Mouse (Mus musculus) neural tube, embryonic 12.5 days (tissue): ENCODE measurements at regions not wholly inside any gene's neighbourhood (a gene's known extent, or its start where the extent isn't known, plus 50 kb on each side); places are given as distances from the start of the nearest gene placed in this dataset.
A peak's percentile ranks its signal among the peaks of the same experiment; 100 is the strongest.
"Not testable (repeated sequence)": the region's sequence is repeated elsewhere in the genome, so short reads cannot be mapped to it uniquely, and the experiment has no call there.

Experiments used
- ATAC-seq: fragments of 200-750 bp; cut with Nextera tagmentation; 2 replicates; pipeline ENCODE4 v1.8.0; 2017; ENCODE audit warnings: low read depth, mild to moderate bottlenecking, moderate TSS enrichment, moderate library complexity; ENCODE audit not compliant: low FRiP score
- H3K27ac ChIP-seq: fragments of 300-500 bp; sonication (generic); 2 replicates; pipeline ENCODE4 v1.5.1; 2016
- H3K27me3 ChIP-seq: fragments of 300-500 bp; sonication (generic); replicated peaks from 2 replicates; pipeline ENCODE4 v1.6.1; 2016; ENCODE audit warnings: mild to moderate bottlenecking
- H3K36me3 ChIP-seq: fragments of 300-500 bp; sonication (generic); 2 replicates; pipeline ENCODE4 v1.6.1; 2016; ENCODE audit warnings: mild to moderate bottlenecking
- H3K4me1 ChIP-seq: fragments of 300-500 bp; sonication (generic); 2 replicates; pipeline ENCODE4 v1.6.1; 2016
- H3K4me2 ChIP-seq: fragments of 300-500 bp; sonication (generic); replicated peaks from 2 replicates; pipeline ENCODE4 v1.6.1; 2016; ENCODE audit warnings: mild to moderate bottlenecking
- H3K4me3 ChIP-seq: fragments of 300-500 bp; sonication (generic); 2 replicates; pipeline ENCODE4 v1.5.1; 2016
- H3K9ac ChIP-seq: fragments of 300-500 bp; sonication (generic); 2 replicates; pipeline ENCODE4 v1.6.1; 2016; ENCODE audit warnings: mild to moderate bottlenecking
- H3K9me3 ChIP-seq: fragments of 300-500 bp; sonication (generic); 2 replicates; pipeline ENCODE4 v1.6.1; 2016; ENCODE audit warnings: mild to moderate bottlenecking
- WGBS: fragments of 180-500 bp; shearing (Covaris S2); methylation state at CpG from one replicate; pipeline ENCODE4 v1.1.7; 2016; 5-methylcytosine and 5-hydroxymethylcytosine counted together

GRCm38 (mm10) chr12:65325347-65325746 lies 100.0 kb downstream of the Wdr20rt start:
- Histone ChIP-seq H3K27me3 (no peaks in the 10 kb centered on the region), H3K9ac (no peak overlapping the region), H3K27ac (no peak overlapping the region), H3K9me3 (no peaks in the 10 kb centered on the region), H3K36me3 (no peaks in the 10 kb centered on the region), H3K4me2 (no peak overlapping the region), H3K4me3 (no peak overlapping the region), H3K4me1 (no peaks in the 10 kb centered on the region)
- no peak for ATAC-seq
- 70% methylated on average over 1 of the region's 1 CpGs for WGBS

- H3K9ac ChIP-seq = no peak overlapping the region
- no peak for ATAC-seq
- H3K27me3 ChIP-seq = no peaks in the 10 kb centered on the region
- no peak overlapping the region for H3K4me3 ChIP-seq
- no peak overlapping the region for H3K4me2 ChIP-seq
- no peaks in the 10 kb centered on the region for H3K36me3 ChIP-seq
- WGBS = 88% methylated on average over 5 of the region's 5 CpGs
- H3K9me3 ChIP-seq = no peaks in the 10 kb centered on the region
- no peak overlapping the region for H3K27ac ChIP-seq
- H3K4me1 ChIP-seq = no peaks in the 10 kb centered on the region
These were observed 103.2 kb downstream of the Wdr20rt start for GRCm38 (mm10) chr12:65328532-65328931.

- Histone ChIP-seq H3K4me1 (no peaks in the 10 kb centered on the region), H3K36me3 (no peaks in the 10 kb centered on the region), H3K9ac (no peak overlapping the region), H3K4me2 (no peak overlapping the region), H3K4me3 (no peak overlapping the region), H3K27ac (no peak overlapping the region), H3K9me3 (no peaks in the 10 kb centered on the region), H3K27me3 (no peaks in the 10 kb centered on the region)
- no peak for ATAC-seq
These were observed 104.4 kb downstream of the Wdr20rt start for GRCm38 (mm10) chr12:65329678-65330077.

GRCm38 (mm10) chr12:65340009-65340408 lies 114.7 kb downstream of the Wdr20rt start:
- Histone ChIP-seq H3K36me3 (no peaks in the 10 kb centered on the region), H3K9ac (no peak overlapping the region), H3K4me2 (no peak overlapping the region), H3K27ac (no peak overlapping the region), H3K9me3 (no peaks in the 10 kb centered on the region), H3K4me3 (no peak overlapping the region), H3K27me3 (no peaks in the 10 kb centered on the region), H3K4me1 (no peaks in the 10 kb centered on the region)
- WGBS = 73% methylated on average over 2 of the region's 2 CpGs
- ATAC-seq = no peak

- H3K9me3 ChIP-seq = no peaks in the 10 kb centered on the region
- WGBS = 37% methylated on average over 1 of the region's 1 CpGs
- H3K27me3 ChIP-seq = no peaks in the 10 kb centered on the region
- ATAC-seq = no peak
- no peaks in the 10 kb centered on the region for H3K36me3 ChIP-seq
- no peaks in the 10 kb centered on the region for H3K4me1 ChIP-seq
- no peak overlapping the region for H3K9ac ChIP-seq
- H3K27ac ChIP-seq = no peak overlapping the region
- H3K4me2 ChIP-seq = no peak overlapping the region
- no peak overlapping the region for H3K4me3 ChIP-seq
These were observed 121.9 kb downstream of the Wdr20rt start for GRCm38 (mm10) chr12:65347251-65347650.

GRCm38 (mm10) chr12:65349535-65349934 lies 124.2 kb downstream of the Wdr20rt start:
- Histone ChIP-seq H3K27ac (no peak overlapping the region), H3K9ac (no peak overlapping the region), H3K36me3 (no peaks in the 10 kb centered on the region), H3K4me2 (no peak overlapping the region), H3K4me3 (no peak overlapping the region), H3K9me3 (no peaks in the 10 kb centered on the region), H3K4me1 (no peaks in the 10 kb centered on the region), H3K27me3 (no peaks in the 10 kb centered on the region)
- WGBS = 79% methylated on average over 4 of the region's 4 CpGs
- ATAC-seq = no peak

GRCm38 (mm10) chr12:65364179-65364578 lies 138.9 kb downstream of the Wdr20rt start:
- WGBS = 65% methylated on average over 4 of the region's 4 CpGs
- Histone ChIP-seq H3K9ac (no peak overlapping the region), H3K4me3 (no peak overlapping the region), H3K4me1 (no peaks in the 10 kb centered on the region), H3K9me3 (no peaks in the 10 kb centered on the region), H3K36me3 (no peaks in the 10 kb centered on the region), H3K4me2 (no peak overlapping the region), H3K27ac (no peak overlapping the region), H3K27me3 (no peaks in the 10 kb centered on the region)
- no peak for ATAC-seq

- Histone ChIP-seq H3K4me2 (no peak overlapping the region), H3K27me3 (no peaks in the 10 kb centered on the region), H3K4me1 (no peaks in the 10 kb centered on the region), H3K9ac (no peak overlapping the region), H3K36me3 (no peaks in the 10 kb centered on the region), H3K4me3 (no peak overlapping the region), H3K27ac (no peak overlapping the region), H3K9me3 (no peaks in the 10 kb centered on the region)
- ATAC-seq = no peak
- 80% methylated on average over 4 of the region's 4 CpGs for WGBS
These were observed 142.0 kb downstream of the Wdr20rt start for GRCm38 (mm10) chr12:65367334-65367733.

- no peak overlapping the region for H3K9ac ChIP-seq
- H3K36me3 ChIP-seq = no peaks in the 10 kb centered on the region
- no peaks in the 10 kb centered on the region for H3K27me3 ChIP-seq
- WGBS = 86% methylated on average over 1 of the region's 1 CpGs
- no peak for ATAC-seq
- H3K4me3 ChIP-seq = no peak overlapping the region
- H3K4me2 ChIP-seq = no peak overlapping the region
- no peaks in the 10 kb centered on the region for H3K9me3 ChIP-seq
- no peak overlapping the region for H3K27ac ChIP-seq
- no peaks in the 10 kb centered on the region for H3K4me1 ChIP-seq
These were observed 142.6 kb downstream of the Wdr20rt start for GRCm38 (mm10) chr12:65367866-65368419.

GRCm38 (mm10) chr12:65371650-65372049 lies 146.3 kb downstream of the Wdr20rt start:
- H3K9ac ChIP-seq = no peak overlapping the region
- H3K4me1 ChIP-seq = no peaks in the 10 kb centered on the region
- no peaks in the 10 kb centered on the region for H3K9me3 ChIP-seq
- no peaks in the 10 kb centered on the region for H3K36me3 ChIP-seq
- no peak overlapping the region for H3K4me2 ChIP-seq
- H3K27me3 ChIP-seq = no peaks in the 10 kb centered on the region
- H3K4me3 ChIP-seq = no peak overlapping the region
- 89% methylated on average over 2 of the region's 2 CpGs for WGBS
- no peak for ATAC-seq
- H3K27ac ChIP-seq = no peak overlapping the region

GRCm38 (mm10) chr12:65379321-65379720 lies 154.0 kb downstream of the Wdr20rt start:
- no peaks in the 10 kb centered on the region for H3K9me3 ChIP-seq
- WGBS = 88% methylated on average over 1 of the region's 1 CpGs

GRCm38 (mm10) chr12:65382118-65382791 lies 156.9 kb downstream of the Wdr20rt start:
- Histone ChIP-seq H3K4me1 (no peaks in the 10 kb centered on the region), H3K27me3 (no peaks in the 10 kb centered on the region), H3K9ac (no peak overlapping the region), H3K27ac (no peak overlapping the region), H3K36me3 (no peaks in the 10 kb centered on the region), H3K4me2 (no peak overlapping the region), H3K9me3 (no peaks in the 10 kb centered on the region), H3K4me3 (no peak overlapping the region)
- peak; percentile 89 for ATAC-seq
- WGBS = 26% methylated on average over 5 of the region's 5 CpGs

More at GRCm38 (mm10) chr12:65379321-65379720, 154.0 kb downstream of the Wdr20rt start:
- no peak overlapping the region for H3K4me2 ChIP-seq
- no peaks in the 10 kb centered on the region for H3K4me1 ChIP-seq
- no peak for ATAC-seq
- no peaks in the 10 kb centered on the region for H3K27me3 ChIP-seq
- H3K27ac ChIP-seq = no peak overlapping the region
- H3K9ac ChIP-seq = no peak overlapping the region
- H3K4me3 ChIP-seq = no peak overlapping the region
- H3K36me3 ChIP-seq = no peaks in the 10 kb centered on the region

GRCm38 (mm10) chr12:65382796-65383195 lies 157.5 kb downstream of the Wdr20rt start:
- not testable (repeated sequence) for H3K36me3 ChIP-seq, H3K27me3 ChIP-seq, H3K9ac ChIP-seq, H3K4me1 ChIP-seq, H3K4me3 ChIP-seq, H3K4me2 ChIP-seq, H3K27ac ChIP-seq, H3K9me3 ChIP-seq
- WGBS = 88% methylated on average over 11 of the region's 11 CpGs
- ATAC-seq = peak; percentile 36; the same call in 1 of the 2 replicates
